Mouse (Mus musculus) c-Kit-positive CD71-positive TER-119-positive erythroid progenitor cells, embryonic 14.5 days (primary cell): Measurements from ENCODE around the gene Kremen2.
A peak's percentile ranks its signal among the peaks of the same experiment; 100 is the strongest.

Experiments
- DNase-seq: peaks from one replicate; pipeline ENCODE4 v3.0.0-alpha.2; 2013; ENCODE audit warnings: low spot score

Gene Kremen2

DNA sequence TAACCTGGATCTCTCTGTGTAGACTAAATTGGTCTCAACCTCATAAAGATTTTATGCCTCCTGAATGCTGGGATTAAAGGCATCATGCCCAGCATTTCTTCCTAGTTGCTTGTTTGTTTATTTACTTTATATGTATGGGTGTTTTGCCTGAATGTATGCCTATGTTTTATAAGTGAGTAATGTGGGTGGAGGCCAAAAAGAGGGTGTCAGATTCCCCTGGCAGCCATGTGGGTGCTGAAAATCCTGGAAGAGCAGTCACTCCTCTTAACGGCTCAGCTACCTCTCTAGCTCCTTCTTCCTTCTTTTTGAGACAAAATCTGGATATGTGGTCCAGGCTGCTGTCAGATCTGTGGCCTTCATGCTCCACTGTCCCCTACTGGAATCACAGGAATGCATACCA is 15.2 kb downstream of the Kremen2 start:
- DNase-seq: no peak

DNA sequence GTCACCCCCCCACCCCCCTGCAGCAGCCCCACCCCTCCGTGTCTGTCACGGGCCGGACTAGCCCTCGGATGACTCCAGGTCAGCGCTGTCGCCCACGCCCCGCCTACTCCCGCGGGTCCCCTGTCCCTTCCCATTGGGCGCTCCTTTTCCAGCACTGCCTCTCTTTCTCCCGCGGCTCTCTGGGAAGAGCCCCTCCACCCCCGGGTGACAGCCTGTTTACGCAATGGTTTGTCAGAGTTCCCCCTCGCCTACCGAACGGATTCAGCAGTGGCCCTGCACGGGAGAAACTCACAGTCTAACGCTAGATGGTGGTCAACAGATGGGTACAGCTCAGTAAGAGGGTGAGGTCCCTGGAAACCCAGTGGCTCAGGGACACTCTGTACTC is 18.9 kb downstream of the Kremen2 start:
- DNase-seq: peak; percentile 57

GRCm38 (mm10) chr17:23725999-23726757 is 19.5 kb downstream of the Kremen2 start, which contains the start of gene Pkmyt1:
Pkmyt1 (plus strand) TSS chr17:23726336.
- peak; percentile 94 for DNase-seq

DNA sequence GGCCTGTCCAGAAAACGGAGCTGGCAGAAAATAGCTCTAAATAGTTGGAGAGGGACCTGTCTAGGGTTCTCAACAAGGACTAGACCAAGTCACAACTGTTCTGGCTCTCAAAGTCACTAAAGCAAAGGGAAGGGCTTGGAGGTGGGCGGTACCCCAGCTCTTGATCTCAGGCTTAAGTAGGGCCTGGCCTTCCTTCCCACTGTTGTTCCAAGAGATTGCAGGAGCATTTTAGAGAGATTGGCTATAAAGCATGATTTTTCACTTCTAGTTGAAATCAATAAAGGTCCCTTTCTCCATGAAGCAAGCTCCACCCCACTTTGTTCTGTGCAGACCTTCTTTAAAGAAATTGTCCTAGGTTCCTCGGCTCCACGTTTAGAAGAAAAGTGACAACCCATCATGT is 20.2 kb downstream of the Kremen2 start:
- DNase-seq: no peak

GRCm38 (mm10) chr17:23722376-23723125 is 23.1 kb downstream of the Kremen2 start, which contains the start of gene 1520401A03Rik:
1520401A03Rik (minus strand) TSS chr17:23722783.
- no peak for DNase-seq

- DNase-seq: no peak
Measured at GRCm38 (mm10) chr17:23721886-23722285, 23.7 kb downstream of the Kremen2 start.

DNA sequence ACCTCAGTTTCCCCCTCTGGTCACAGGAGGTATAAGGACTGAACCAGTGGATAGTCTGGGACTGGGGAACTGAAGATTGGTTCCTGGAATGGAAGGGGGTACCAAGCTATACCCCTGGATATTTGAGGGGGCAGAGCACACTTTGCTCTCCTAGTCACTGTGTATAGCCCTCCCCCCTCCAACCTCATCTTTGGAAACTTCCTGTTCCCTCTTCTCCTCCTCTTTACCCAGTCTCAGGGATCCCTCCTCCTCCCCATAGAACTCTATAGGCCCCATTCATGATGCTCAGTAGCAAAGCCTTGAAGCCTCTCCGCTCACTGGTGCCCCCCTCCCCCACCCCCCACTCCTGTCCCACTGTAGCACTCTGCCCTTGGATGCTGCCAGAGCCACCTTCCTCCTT is 26.2 kb downstream of the Kremen2 start:
- DNase-seq: no peak

DNA sequence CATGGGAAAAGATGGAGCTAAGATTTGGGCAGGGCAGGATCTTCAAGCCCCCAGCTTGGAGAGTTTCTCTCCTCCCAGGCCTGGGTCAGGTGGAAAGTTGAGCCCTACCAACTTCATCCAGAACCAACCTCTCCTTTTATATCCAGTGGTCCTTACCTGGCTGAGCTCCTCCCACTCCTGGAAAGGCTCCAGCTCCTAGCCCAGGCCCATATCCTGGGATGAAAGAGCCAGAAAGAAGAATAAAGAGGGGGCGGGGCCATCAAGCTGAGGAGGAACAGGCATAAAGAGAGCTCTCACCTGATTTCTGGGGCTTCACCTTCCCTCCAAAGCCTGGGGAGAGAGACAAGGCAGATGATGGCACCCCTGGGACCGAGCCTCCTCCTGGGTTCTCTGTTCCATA is 28.6 kb downstream of the Kremen2 start:
- DNase-seq: no peak

DNA sequence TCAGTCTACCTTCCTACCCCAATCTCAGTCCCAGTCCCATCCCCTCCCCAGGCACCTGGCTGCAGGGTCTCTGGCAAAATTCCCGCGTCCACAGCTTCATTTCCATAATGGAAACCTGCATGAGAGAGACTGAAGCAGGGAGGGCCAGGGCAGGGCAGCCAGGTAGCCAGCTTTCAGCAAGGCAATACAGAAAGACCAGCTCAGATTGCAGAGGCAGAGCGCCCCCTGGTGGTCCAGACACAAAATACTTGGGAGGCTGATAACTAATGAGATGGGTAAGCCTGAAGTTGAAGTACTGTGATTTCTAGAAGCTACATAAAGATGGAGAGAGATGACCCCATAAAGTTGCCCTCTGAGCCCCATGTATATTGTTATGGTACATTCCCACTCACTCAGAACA is 39.4 kb downstream of the Kremen2 start:
- peak; percentile 67 for DNase-seq

GRCm38 (mm10) chr17:23705525-23706104 is 40.0 kb downstream of the Kremen2 start:
- no peak for DNase-seq

DNA sequence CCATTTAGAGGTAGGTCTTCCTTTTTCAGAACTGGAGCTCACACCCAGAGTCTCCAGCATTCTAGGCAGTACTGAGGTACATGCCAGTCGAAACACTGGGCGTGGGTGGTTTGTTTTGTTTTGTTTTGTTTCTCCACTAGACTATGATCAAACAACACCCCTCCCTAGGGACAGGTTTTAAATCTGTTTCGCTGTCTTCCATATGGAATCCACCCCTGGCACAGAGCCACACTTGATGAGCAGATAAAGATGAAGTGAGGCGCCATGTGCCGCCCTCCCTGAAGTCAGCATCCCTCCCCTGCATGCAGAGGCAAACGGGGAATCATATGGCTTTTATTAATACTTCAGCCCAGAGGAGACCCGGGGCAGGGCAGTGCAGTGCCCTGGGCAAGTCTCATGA is 40.9 kb downstream of the Kremen2 start:
- no peak for DNase-seq

DNA sequence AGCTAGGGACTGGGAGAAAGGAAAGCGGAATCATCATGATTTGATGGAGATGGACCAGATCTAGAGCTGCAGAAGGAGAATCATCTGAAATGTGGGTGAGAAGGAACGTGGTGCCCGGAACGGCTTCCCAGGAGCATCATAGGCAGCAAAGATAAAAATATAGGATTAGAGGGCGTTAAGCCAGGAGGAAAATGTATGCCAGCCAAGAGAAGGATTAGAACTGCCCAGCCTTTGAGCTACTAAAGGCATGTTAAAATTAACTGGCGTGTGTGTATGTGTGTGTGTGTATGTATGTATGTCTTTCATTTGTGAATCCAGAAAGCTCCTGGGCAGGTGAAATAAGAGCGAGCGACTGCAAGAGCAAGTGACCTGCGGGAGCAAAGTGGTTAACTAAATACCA is 42.3 kb downstream of the Kremen2 start:
- no peak for DNase-seq

DNA sequence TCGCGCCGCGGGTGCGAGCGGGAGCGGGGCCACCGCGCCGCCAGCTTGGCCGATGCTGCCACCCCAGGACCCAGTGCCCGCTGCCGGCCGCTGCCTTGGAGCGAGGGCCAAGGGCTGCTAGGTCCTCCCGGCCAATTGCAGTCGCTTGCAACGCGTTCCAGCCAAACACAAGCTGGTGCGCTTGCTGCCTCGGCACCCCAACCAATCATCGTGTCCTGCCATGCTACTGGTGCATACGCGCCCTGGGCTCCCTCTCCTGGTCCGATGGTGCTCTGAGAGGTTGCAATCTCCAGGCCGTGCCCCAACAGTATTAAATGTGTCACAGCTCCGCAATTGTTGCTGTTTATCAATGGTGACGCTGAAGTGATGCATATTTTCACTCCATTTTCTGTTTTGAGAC is 45.6 kb downstream of the Kremen2 start:
- DNase-seq: peak; percentile 75

DNA sequence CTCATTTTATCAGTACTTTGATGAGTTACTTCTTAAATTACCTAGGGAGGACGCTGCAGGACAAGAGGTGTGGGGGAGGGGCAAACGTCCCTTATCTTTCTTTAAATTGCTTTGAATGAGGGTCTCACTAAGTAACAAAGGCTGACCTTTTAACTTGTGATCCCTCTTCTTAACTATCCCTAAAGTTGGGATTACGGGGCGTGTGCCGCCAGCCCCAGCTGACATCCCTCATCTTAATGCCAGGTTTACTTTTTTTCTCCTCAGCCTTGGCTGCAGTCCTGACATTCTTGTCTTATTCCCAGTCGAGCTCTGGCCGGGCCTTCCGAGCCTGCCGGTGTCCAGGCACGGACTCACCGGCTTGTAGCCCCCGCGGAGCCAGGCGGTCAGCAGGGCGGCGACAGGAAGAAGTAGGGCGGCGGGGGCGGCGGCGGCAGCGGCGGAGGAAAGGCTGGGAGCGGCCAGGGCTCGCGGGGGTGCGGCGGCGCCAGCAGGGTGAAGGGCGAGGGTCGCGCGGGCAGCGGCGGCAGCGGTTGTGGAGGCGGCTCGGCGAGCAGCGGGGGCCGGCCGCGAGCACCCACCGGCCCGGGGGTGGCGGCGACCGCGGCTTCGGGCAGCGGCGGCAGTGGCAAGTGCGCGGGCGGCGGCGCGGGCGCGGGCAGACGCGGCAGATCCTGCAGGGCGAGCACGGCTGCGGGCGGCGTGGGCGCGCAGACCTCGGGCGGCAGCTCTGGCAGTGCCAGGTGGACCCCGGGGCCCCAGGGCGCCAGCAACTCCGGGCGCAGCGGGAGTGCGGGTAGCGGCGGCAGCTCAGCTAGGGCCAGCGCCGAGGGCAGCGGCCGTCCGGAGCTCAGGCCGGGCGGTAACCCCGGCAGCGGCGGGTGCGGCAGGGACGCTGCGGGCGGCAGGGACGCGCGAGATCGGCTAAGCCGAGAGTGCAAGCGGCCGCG is 46.2 kb downstream of the Kremen2 start:
- DNase-seq: no peak

GRCm38 (mm10) chr17:23695801-23696200 is 49.8 kb downstream of the Kremen2 start:
- DNase-seq: no peak

- DNase-seq: no peak
Measured at GRCm38 (mm10) chr17:23694491-23694890, 51.1 kb downstream of the Kremen2 start.
